Mouse (Mus musculus): ENCODE measurements around the gene Cadps.

Gene Cadps

GRCm38 (mm10) chr14:12722452-12723194, 100.3 kb downstream of the Cadps start:
- no peak for DNase-seq

- no peak for DNase-seq
Measured at GRCm38 (mm10) chr14:12718766-12719165, 104.1 kb downstream of the Cadps start.

- no peak for DNase-seq
Measured at GRCm38 (mm10) chr14:12715906-12716659, 106.8 kb downstream of the Cadps start.

- no peak for DNase-seq
Measured at GRCm38 (mm10) chr14:12707395-12707794, 115.5 kb downstream of the Cadps start.

- DNase-seq = peak in 1 of 2 experiments; percentile 21
Measured at GRCm38 (mm10) chr14:12704461-12704860, 118.4 kb downstream of the Cadps start.

GRCm38 (mm10) chr14:12690201-12690600, 132.7 kb downstream of the Cadps start:
- no peak for DNase-seq

- DNase-seq = no peak
Measured at GRCm38 (mm10) chr14:12685015-12685414, 137.9 kb downstream of the Cadps start.

- peak; percentile 48 to 55 for DNase-seq
Measured at GRCm38 (mm10) chr14:12680819-12681638, 141.8 kb downstream of the Cadps start.

- no peak for DNase-seq
Measured at GRCm38 (mm10) chr14:12661430-12661829, 161.4 kb downstream of the Cadps start.

- DNase-seq = no peak
Measured at GRCm38 (mm10) chr14:12657351-12657750, 165.5 kb downstream of the Cadps start.

- DNase-seq = no peak
Measured at GRCm38 (mm10) chr14:12642868-12643512, 179.9 kb downstream of the Cadps start.

GRCm38 (mm10) chr14:12638762-12639161, 184.1 kb downstream of the Cadps start:
- no peak for DNase-seq

GRCm38 (mm10) chr14:12637121-12637754, 185.6 kb downstream of the Cadps start:
- DNase-seq = no peak

GRCm38 (mm10) chr14:12624256-12625130, 198.4 kb downstream of the Cadps start:
- peak; percentile 49 to 63 for DNase-seq

- DNase-seq = no peak
Measured at GRCm38 (mm10) chr14:12607025-12607424, 215.9 kb downstream of the Cadps start.

- no peak for DNase-seq
Measured at GRCm38 (mm10) chr14:12606202-12606601, 216.7 kb downstream of the Cadps start.

- DNase-seq = no peak
Measured at GRCm38 (mm10) chr14:12602080-12602479, 220.8 kb downstream of the Cadps start.

GRCm38 (mm10) chr14:12595326-12595725, 227.6 kb downstream of the Cadps start:
- DNase-seq = no peak

GRCm38 (mm10) chr14:12592472-12593075, 230.3 kb downstream of the Cadps start:
- DNase-seq = peak; percentile 70 to 79

- no peak for DNase-seq
Measured at GRCm38 (mm10) chr14:12591829-12592228, 231.1 kb downstream of the Cadps start.

- DNase-seq = no peak
Measured at GRCm38 (mm10) chr14:12583536-12583935, 239.3 kb downstream of the Cadps start.
